Mouse (Mus musculus) limb, embryonic 14.5 days (tissue): ENCODE measurements at regions not wholly inside any gene's neighbourhood (a gene's known extent, or its start where the extent isn't known, plus 50 kb on each side); places are given as distances from the start of the nearest gene placed in this dataset.

Source experiments
- ATAC-seq: fragments of 200-750 bp; cut with Nextera tagmentation; 2 replicates; pipeline ENCODE4 v1.8.0; 2017; ENCODE audit warnings: low read depth, moderate number of reproducible peaks, moderate TSS enrichment; ENCODE audit not compliant: low FRiP score
- DNase-seq: peaks from one replicate; pipeline ENCODE4 v3.0.0-alpha.2; 2015; ENCODE audit warnings: low spot score
- H3K27ac ChIP-seq: fragments of 300-500 bp; sonication (generic); replicated peaks from 2 replicates; pipeline ENCODE4 v1.5.1; 2014; ENCODE audit warnings: low read depth, mild to moderate bottlenecking, low read length, moderate library complexity, mixed read lengths
- H3K27me3 ChIP-seq: fragments of 300-500 bp; sonication (generic); 2 replicates; pipeline ENCODE4 v1.6.1; 2014; ENCODE audit warnings: low read length, mixed read lengths; ENCODE audit not compliant: control insufficient read depth, insufficient read depth
- H3K36me3 ChIP-seq: fragments of 300-500 bp; sonication (generic); 2 replicates; pipeline ENCODE4 v1.6.1; 2014; ENCODE audit warnings: mild to moderate bottlenecking, low read length, moderate library complexity, mixed read lengths; ENCODE audit not compliant: control insufficient read depth, insufficient read depth
- H3K4me1 ChIP-seq: fragments of 300-500 bp; sonication (generic); 2 replicates; pipeline ENCODE4 v1.6.1; 2014; ENCODE audit warnings: antibody characterized with exemption, low read length, mixed read lengths; ENCODE audit not compliant: control insufficient read depth, insufficient read depth
- H3K4me2 ChIP-seq: fragments of 300-500 bp; sonication (generic); replicated peaks from 2 replicates; pipeline ENCODE4 v1.6.1; 2014; ENCODE audit warnings: low read depth, mild to moderate bottlenecking, low read length, moderate library complexity; ENCODE audit not compliant: severe bottlenecking
- H3K4me3 ChIP-seq: fragments of 300-500 bp; sonication (generic); replicated peaks from 2 replicates; pipeline ENCODE4 v1.5.1; 2014; ENCODE audit warnings: low read length
- H3K9ac ChIP-seq: fragments of 300-500 bp; sonication (generic); 2 replicates; pipeline ENCODE4 v1.6.1; 2014; ENCODE audit warnings: mild to moderate bottlenecking, low read depth, low read length, moderate library complexity; ENCODE audit not compliant: severe bottlenecking
- H3K9me3 ChIP-seq: fragments of 300-500 bp; sonication (generic); 2 replicates; pipeline ENCODE4 v1.6.1; 2016; ENCODE audit warnings: low read length; ENCODE audit not compliant: control insufficient read depth
- POLR2A ChIP-seq: fragments of 200-500 bp; IDR thresholded peaks from 2 replicates; pipeline ENCODE4 v1.8.0; 2012; ENCODE audit warnings: inconsistent platforms, mild to moderate bottlenecking, moderate library complexity, borderline replicate concordance; ENCODE audit not compliant: insufficient read depth, insufficient read length; ENCODE audit errors: extremely low read depth
- WGBS: fragments of 180-500 bp; shearing (Covaris S2); extraction: QIAGEN DNeasy Blood & Tissue Kit; methylation state at CpG from one replicate; pipeline ENCODE4 v1.1.7; 2014; 5-methylcytosine and 5-hydroxymethylcytosine counted together

DNA sequence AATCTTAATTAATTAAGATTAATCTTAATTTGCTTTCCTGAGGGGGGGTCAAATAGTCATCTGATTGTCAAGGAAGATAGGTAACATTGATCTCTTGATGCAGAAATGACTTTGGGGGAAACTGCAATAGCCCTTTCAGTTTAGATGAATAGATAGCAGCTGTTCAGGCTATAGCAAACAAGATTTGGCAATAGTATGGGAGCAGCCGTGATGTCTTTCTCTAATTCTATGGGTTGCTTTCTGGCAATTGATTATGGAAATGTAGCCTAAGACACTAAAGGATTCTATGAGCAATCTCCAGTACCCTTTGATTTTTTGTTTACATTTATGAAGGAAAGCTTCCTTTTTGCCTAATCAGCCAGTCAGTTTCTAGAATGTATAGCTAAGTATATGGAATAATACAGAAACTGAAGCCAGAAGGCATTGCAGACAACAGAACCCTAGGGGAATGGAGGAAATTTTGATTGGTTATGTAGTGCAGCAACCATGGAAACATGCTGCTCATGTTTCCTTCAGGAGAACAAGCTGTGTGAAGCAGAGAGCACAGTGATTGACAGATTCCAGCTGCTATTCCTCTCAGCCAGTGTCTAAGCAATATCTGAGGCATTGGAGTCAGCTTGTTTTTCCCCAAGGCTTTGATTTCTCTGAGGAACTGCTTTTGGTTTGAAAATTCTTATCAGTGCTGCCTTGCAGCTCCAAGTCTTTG is 608.7 kb upstream of the Cypt1 start:
- ATAC-seq: peak; percentile 86
- Histone ChIP-seq H3K27me3 (no peaks in the 10 kb centered on the region), H3K36me3 (no peaks in the 10 kb centered on the region), H3K27ac (no peak overlapping the region), H3K9ac (no peak overlapping the region), H3K9me3 (no peaks in the 10 kb centered on the region), H3K4me1 (no peaks in the 10 kb centered on the region), H3K4me3 (no peak overlapping the region), H3K4me2 (no peak overlapping the region)
- peak; percentile 58 for DNase-seq
- TF ChIP-seq POLR2A: no peak
- 75% methylated on average over 1 of the region's 1 CpGs for WGBS
